Mouse (Mus musculus): ENCODE measurements around the gene 1810037I17Rik.
A peak's percentile ranks its signal among the peaks of the same experiment; 100 is the strongest.
"Not testable (repeated sequence)": the region's sequence is repeated elsewhere in the genome, so short reads cannot be mapped to it uniquely, and the experiment has no call there.

Gene 1810037I17Rik

DNA sequence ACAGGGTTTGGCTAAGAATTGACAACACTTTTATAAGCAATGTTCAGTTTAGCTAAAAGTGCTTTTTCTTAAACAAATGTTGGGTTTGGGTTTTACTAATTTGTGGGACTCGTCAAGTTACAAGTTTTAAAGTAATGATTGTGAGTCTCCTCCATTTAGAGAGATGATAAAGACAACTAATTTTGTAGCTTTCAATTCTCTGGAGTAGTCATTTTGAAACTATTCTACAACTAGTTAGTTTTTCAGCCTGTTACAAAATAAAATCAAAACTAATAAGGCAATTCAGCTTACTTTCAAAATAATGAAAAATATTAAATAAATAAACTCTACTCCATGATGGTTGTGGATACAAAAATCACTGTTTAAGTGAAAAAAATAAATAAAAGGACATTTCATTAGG lies 8.5 kb downstream of the 1810037I17Rik start:
- DNase-seq (ENCODE audit: low read depth, low spot score): no peak

DNA sequence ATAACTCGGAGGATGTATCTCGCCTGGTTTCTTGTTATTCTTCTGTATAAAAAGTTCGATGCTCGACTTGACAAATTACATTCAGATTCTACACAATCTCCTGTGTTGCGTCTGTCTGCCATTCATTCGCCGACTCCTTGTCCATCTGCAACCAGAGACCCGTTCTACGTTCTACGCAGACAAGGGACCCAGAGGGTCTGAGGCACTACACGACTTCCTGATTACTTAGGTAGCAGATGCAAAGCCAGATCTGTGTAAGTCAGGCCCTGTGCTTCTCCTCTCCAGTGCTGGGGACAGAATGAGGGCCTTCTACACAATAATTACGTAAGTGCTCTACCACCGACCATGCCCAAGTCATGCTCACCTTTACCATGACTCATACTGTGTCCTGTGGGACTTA lies 13.2 kb downstream of the 1810037I17Rik start:
- not testable (repeated sequence) for DNase-seq (ENCODE audit: low read depth, low spot score)

DNA sequence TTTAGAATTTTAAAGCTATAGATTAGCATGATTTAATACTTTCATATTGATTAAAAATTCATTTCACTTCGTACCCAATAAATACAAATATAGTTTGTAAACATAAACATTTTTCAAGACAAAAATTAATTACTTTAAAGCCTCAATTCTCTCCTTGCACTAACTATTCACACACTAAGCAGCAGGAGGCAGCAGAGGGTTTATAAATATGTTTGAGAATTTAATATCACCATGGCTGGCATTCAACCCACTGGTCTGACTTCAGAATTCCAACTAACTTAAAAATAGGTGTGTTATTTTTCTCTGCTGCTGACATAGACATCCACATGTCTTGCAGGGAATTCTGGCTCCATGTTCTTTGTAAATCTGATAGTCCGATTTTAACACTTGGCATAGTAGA lies 15.2 kb downstream of the 1810037I17Rik start:
- DNase-seq (ENCODE audit: low read depth, low spot score): peak; percentile 26

DNA sequence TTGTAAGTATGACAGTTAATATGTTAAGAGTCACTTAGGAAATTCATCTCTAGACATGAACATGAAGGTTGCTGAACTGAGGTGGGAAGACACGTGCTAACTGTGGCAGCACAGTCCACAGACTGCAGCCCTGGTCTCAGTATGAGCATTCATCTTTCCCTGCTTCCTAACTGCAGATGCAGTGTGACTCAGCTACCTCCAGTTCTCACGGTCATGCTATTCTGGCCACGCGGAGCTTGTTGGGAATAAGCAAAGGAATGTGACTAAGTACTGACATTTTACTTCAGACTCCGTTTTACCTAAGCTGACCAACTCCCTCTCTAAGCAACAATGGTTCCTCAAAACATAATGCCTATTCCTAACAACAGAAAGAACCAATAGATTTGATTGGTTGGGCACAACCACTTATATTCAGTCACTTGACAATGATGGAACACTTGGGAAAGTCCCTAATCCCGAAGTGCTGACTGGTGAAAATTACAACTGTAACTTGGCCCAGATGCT lies 19.4 kb downstream of the 1810037I17Rik start:
- DNase-seq (ENCODE audit: low read depth, low spot score): no peak

DNA sequence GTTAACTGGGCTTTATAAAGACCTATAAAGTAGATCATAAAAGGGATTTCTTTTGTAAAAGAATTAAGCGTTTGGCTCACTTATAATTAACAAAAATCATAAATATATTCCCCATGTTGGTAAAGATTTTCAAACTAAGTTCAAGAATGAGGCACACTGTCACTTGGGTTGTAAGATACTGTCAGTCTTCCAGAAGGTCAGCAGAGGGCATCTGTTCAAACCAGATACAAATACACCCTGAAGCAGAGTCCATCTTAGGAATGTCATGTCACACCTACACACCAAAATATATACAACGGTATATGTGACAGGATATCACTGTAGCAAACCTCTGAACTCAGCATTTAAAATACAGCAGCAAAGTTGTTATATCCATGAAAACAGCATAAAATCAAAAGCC lies 26.1 kb downstream of the 1810037I17Rik start:
- DNase-seq (ENCODE audit: low read depth, low spot score): no peak

DNA sequence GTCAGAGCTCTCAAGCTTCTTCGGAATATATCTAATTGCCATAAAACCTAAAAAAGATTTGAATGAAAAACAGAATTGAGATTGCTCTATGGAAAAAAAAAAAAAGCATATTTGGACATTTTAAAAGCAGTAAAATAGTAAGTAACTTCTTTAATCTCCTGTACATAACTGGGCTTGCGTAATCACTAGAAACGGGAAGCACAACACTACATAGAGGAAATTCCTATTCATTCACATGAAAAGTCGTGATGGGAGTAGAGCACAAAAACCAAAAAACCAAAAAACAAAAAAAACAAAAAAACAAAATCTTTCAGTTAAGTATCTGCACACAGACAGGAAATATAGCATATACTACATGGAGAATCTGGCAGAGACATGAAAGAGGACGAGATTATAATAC lies 40.3 kb downstream of the 1810037I17Rik start:
- DNase-seq (ENCODE audit: low read depth, low spot score): no peak

DNA sequence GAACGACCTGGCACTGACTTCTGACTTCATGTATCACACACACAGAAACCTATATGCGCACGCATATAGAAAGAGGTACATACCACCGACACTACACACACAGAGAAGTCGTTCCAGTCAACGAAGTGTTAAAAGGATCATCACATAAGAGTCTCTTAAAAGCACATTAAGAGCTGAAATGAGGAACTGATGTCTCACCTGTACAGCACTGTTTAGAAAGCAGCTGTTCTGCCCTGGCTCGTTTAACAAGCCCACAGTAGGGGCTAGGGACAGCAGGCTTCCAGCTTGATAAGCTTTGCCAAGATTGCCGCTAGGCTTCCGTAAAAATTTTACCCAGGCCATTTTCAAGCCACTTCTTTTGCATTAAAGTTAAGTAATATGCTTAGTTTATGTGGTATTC lies 44.4 kb downstream of the 1810037I17Rik start:
- no peak for DNase-seq (ENCODE audit: low read depth, low spot score)

DNA sequence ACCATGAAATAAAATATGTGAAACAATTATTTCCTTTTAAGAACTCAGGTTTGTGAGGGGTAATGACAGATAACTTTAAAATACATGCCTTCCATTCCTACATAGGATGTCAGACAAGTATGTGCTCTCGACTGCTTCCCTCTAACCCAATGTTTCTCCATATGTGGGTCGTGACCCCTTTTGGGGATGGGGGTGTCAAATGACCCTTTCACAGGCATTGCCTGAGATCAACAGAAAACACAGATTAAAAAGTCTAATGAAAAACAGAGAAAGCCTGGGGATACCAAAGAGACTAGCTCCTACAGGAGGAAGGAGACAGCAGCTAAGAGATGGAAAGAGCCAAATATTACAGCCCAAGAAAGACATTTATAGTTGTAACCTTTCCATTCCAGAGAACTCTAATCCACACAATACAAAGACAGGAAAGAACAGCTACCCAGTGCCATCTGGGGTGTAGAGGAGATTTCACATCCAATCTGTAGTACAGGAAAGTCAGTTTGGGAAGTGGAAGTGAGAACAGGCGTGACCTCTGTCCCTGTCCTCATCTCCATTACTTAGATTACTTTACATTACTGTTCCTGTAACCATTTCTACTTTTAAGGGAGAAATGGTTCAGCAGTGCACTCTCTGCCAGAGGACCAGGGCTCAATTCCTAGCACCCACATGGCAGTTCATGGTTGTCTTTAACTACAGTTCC lies 48.3 kb downstream of the 1810037I17Rik start:
- DNase-seq (ENCODE audit: low read depth, low spot score): no peak

DNA sequence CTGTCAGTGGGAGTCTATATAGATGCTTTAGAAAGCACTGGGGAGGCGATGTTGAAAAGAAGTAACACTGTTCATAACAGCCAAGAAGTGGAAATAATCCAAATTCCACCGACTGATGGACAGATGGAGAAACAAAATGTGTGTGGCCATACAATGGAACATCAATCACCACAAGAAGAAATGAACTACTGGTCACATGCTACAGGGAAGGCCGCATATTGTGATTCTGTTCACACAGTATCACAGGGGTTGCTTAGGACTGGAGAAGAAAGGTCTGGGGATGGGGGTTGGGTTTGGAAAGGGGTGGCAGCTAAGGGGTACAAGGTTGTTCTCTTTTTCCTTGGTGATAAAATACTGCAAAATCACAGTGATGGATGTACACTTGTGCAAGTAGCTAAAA lies 50.8 kb downstream of the 1810037I17Rik start:
- DNase-seq (ENCODE audit: low read depth, low spot score): no peak

DNA sequence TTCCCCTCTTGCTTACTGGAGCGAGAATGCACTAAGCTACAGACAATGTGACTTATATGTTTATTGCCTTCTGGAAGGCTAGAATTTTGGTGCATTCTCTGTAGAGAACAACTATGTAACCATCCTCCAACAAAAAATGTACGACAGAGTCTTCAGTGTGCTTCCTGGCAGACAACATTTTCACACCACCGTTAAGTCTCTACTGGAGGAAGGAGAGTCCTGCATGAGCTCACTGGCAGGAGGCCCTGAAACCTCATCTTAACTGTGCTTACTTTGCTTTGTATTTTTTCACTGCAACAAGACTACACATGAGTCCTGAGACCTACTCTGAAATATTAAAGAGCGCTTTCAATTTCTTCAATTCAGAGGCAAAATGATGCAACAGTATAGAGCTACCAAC lies 51.4 kb downstream of the 1810037I17Rik start:
- DNase-seq (ENCODE audit: low read depth, low spot score): no peak
